Mouse (Mus musculus) cerebellum, postnatal 10 days (tissue): Measurements from ENCODE around the gene Acsf3.
A peak's percentile ranks its signal among the peaks of the same experiment; 100 is the strongest.

ENCODE experiments used
- DNase-seq, 2 experiments: peaks; one replicate each; pipeline ENCODE4 v3.0.0; 2021; ENCODE audit warnings: mixed read lengths in 2 of 2

The Acsf3 gene

GRCm38 (mm10) chr8:122775285-122776155, at the start of gene Acsf3:
Gene Acsf3 (plus strand): TSS chr8:122775486.
- peak; percentile 84 to 88 for DNase-seq

DNA sequence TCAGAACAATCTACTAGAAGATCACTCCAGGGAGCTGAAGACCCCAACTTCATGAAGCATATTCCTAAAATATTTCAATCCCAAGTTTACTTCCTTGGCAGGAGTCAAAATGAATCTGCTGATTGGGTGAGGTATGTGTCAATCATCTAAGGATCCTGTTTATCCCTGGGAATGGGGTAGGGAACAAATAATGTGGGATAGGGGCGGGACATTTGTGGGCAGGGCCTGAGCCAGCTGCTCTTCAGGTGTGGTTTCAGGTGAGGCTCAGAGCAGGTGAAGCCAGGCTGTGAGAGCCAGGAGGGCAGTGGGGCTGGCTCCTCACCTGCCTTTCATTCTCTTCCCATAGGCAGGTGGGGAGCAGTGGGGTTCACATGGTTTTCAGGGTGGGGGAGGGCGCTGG, 48.5 kb upstream of the Acsf3 start:
- DNase-seq = no peak

DNA sequence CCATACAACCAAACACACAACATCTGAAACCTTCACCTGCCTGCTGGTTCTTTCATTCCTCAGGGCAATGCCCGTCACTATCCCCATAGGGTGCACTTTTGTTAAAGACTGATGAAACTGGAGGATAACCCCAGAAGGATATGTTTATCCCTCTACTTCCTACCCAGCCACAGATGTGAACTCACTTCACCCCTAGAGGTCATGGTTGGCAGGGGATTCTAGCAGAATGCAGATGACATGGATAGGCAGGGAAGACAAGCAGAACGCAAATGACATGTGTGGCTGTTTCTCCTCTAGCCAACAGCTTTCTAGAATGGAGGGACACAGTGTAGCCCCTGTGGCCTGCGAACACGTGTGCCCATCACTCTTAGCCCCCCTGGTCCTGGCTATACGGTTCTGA, 47.9 kb upstream of the Acsf3 start:
- no peak for DNase-seq

- no peak for DNase-seq
These were observed 46.7 kb upstream of the Acsf3 start for GRCm38 (mm10) chr8:122728630-122729029.

- no peak for DNase-seq
These were observed 40.2 kb upstream of the Acsf3 start for GRCm38 (mm10) chr8:122735110-122735509.

GRCm38 (mm10) chr8:122735542-122736473, 39.5 kb upstream of the Acsf3 start:
- DNase-seq = peak; percentile 55 to 56

DNA sequence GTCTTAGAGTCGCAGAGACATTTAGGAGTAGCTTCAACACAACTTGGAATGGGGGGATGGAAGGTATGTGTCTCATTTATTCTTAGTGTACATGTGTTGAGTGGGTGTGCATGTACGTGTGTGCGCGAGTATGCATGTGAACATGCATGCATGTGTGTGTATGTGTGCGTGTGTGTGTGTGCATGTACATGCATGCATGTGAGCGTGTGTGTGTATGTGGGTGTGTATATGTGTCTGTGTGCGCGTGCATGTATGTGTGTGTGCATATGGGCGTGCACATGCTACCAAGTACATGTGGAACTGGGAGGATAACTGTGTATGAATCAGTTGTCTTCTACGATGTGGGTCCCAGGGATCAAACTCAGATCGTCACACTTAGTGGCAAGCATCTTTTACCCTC, 38.7 kb upstream of the Acsf3 start:
- no peak for DNase-seq

DNA sequence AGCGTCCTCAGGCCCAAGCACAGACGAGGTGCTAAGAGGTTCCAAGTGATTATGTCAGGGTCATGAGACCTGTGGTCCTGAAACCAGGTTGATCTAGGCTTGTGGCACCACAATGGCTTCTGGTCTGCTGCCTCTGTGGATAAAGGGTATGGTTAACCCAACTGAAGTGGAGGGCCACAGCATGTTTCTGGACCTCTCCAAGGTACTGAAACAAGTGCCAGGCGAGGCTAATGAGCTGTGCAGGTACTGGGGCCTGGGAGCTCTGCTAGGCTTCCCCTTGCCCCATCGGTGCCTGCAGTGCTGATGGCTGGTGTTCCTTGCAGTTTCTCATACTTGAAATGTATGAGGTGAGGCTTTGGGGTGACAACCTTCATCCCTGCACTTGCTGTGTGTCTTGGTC, 38.2 kb upstream of the Acsf3 start:
- DNase-seq = no peak

DNA sequence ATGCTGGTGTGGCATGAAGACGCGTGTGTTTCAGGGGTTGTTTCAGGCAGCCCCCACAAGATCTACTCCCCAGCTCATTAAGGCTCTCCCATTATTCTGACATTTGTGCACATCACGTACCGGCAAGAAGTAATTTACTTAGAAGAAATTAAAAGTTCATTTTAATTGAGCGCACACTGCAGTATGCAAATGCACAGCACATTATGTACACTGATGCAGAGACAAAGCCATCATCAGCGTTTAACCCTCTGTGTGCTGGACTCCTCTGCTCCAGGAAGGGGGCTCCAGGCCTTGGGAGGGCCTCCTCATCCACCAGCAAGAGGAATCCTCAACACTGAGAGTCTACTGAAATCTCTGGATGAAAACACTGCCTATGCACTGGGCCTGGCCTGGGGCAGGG, 37.4 kb upstream of the Acsf3 start:
- DNase-seq = no peak

DNA sequence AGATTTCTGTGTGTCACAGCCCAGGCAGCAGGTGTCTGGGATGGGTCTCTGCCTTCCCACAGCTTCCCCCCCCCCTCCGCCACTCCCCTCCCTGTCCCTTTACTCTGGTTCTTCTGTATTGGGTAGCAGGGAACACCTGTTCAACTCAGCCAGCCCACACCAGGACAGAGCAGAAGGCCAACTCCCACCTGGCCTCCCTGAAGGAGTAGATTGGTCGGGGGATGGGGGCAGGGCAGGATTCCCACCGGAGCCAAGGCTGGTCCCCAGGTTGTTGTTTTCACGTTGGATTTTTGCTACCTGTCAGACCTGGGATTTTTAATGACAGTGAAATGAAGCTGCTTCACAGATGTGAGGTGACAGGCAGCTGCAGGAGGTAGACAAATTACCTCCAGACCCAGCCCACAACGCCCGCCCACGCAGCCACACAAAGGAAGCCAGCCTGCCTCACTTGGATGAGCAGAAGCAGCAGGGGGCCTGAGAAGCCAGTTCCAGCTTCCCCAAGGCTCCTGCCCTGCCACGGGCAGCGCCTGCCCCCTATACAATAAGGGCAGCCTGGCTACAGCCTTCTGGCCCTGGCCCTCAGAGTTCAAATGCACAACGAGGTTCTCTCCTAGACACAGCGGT, 36.1 kb upstream of the Acsf3 start:
- DNase-seq = peak; percentile 69 to 75

DNA sequence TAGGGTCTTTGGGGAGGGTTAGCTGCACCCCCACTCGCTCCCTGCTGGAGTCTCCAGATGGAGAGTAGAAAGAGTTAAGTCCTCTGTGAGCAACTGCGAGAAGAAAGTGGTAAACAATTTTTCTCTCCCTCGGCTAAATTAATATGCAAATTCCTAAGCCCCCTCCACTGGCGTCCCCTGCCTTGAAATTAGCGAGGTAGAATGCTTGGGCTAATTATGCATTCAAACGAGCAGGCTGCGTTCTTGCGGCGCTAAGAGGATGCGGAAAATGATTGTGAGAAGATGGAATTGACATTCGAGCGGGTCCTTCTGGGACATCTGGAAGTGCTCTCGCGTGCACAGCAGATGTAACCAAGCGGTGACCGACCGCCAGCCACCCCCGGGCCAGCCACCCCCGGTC, 32.8 kb upstream of the Acsf3 start:
- no peak for DNase-seq

DNA sequence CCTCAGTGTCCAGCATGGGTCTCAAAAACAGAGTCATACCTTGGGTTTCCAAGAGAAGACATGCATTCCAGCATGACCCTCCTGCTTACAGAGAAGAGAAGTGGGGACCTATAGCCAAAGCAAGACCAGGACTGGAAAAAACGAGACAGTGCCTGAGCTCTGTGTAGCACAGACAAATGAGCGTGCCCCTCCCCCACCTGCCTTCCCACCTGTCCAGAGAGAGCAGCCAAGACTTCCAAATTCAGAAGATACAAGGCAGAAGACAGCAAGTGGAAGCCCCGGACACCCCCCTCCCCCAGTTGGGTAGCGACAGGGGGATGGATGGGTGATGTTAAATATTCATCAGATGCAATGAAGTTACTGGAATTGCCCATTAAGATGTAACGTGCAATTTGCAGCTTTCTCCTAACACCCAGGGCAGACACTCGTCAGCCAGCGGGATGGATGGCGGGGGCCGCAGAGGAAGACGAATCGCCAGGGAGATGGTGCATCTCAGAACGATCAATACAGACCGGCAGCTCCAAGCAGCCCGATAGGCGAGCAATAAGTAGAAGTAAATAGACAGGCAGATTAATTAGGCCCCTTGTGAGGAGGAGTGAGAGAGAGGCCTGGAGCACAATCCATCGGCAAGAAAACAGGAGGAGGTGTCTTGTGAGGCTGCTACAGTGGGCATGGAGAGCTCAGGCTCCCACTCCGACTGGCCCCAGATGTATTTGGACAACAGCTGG, 30.1 kb upstream of the Acsf3 start:
- DNase-seq = peak; percentile 85 to 90

DNA sequence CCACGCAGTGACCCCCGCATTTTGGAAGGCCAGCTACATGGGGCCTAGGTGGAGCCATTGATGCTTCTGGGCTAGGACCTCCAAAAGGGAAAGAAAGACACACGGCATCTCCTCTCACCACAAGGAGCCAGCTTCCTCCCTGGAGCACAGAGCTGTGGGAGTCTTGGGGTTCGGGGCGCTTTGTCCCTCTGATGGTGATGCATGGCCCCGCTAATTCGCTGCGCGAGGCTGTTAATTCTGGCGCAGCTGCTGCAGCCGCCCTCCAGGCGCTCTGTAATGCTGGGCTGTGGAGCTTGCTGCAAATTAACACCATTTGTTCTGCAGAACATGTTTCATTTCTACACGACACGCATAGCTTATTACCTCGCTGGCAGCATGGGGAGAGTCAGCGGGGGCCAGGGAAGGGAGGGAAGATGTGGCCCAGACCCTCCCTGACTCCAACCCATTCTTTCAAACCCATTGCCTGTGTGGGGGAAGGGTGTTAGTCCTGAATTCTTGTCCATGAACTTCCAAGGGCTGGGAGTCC, 29.5 kb upstream of the Acsf3 start:
- peak; percentile 48 to 53 for DNase-seq

DNA sequence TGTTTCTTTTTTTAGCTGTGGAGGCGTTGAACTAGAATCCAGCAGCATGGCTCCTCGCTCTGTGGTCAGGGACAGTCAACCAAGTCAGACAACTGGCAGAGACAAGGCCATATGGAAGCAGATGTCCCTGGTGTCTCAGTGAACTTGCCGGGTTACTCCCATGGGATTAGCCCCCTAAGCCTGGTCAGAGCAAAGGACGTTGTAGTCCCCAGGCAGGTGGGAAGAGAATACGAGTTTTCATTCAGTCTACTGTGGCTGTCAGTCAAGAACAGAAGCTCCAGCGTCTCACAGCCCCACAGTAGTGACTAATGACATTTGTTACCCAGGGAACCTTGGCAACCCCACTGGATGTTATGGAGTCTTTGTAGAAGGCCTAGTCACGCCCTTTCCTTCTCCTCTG, 28.8 kb upstream of the Acsf3 start:
- no peak for DNase-seq

DNA sequence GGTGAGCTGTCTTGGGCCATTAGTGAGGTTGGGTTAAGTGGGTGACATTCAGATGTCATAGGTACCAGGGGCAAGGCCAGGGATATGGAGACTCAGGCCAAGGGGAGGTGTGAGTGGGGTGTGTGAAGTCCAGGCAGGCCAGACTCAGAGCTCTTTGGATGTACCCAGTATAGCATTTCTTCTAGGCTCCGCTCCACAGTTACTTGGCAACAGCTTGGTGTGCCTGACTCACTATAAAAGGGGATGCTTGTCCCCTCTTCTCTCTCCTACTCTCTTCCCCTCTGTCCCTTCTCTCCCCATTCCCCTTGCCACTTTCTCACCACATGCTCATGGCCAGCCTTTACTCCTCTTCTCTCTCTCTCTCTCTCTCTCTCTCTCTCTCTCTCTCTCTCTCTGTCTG, 27.5 kb upstream of the Acsf3 start:
- no peak for DNase-seq

DNA sequence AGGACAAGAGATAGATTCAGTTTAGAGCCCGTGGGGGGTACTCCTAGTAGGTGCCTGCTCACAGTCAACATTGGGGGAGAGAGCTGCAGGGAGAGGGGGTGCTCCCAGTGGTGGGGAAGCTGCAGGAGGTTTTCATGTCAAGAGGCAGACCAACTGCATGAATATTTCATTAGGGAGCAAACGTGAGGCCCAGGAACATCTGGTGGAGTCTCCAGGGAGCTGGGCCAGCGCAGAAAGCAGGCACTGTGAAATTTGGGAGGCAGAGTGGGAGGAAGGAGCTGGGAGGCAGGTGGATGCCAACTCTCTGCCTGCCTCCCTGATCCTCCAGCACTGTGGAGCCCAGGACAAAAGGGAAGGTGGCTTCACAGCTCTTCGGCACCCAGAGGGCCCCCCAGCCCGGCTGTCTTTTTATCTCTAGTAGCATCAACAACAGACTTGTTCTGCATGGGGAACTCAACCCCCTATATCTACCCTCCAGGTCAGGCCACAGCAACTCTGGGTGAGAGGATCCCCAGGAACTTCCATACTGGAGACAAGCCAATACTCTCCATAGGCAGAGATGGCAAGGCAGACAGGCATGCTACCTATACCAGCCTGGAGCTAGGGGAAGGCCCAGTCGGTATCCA, 25.8 kb upstream of the Acsf3 start:
- DNase-seq = no peak

GRCm38 (mm10) chr8:122751342-122751741, 23.9 kb upstream of the Acsf3 start:
- peak; percentile 97 for DNase-seq

DNA sequence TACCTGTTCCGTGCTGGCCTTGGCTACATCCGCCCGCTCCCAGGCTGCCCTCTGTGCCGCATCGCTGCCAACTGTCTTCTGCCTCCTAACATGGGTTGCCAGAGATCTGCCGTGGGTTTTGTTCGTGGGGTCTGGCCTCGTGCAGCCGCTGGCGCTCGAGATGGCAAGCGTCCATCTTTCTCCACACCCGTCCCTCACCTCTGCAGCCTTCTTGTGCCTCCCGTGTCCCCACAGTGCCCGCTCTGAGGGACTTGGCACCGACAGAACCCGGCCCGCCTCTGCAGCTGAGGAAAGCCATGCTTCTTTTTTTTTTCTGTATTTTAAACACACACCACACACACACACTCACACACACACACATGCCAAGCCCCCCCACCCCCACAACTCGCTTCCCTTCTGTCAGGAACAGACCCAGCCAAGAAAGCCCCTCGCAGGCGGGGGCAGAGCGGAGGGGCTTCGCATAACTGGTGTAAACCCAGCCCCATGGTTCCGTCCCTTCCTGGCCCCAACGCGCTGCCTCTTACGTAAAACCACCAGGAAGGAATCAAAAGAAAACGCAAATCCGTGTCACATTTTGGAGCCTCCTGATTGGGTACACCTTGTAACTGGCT, 23.1 kb upstream of the Acsf3 start:
- DNase-seq = peak; percentile 95 to 96

DNA sequence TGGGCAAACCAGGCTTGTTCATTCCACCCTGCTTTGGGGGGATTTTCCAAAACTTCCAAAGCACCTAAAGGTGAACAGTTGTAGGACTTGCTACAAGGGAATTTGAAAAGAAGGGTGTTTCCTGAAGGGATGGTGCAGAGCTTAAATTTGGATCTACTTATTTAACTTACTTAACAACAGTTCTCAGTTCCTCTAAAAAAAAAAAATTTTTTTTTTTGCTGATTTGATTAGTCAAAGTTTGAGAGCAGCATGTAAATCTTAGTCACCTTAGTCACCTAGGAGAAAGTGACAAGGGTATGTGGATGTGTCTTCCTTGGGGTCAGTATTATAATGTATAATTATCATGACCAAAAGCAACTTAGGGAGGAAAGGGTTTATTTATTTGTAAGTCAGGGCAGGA, 16.7 kb upstream of the Acsf3 start:
- no peak for DNase-seq

DNA sequence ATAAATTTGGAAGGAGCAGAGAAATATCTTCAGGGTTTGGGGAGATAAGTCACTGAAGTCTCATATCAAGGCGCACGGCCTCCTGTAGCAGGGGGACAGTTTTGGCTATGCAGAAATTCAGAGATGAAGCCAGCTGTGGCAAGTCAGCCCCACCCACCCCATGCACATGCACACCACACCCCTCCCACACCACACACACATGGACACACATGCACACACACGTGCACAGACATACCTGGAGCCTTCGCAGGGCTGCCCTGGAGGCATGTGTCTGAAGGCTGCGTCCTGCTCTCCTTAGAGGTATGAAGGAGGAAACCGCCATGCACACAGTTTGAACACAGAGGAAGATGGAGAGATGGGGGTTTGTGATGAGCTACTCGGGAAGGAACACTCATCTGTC, 15.2 kb upstream of the Acsf3 start:
- DNase-seq = no peak

GRCm38 (mm10) chr8:122761109-122761508, 14.2 kb upstream of the Acsf3 start:
- no peak for DNase-seq
